Mouse (Mus musculus) frontal cortex, adult (tissue): ENCODE data around the gene Gnaq.
A peak's percentile ranks its signal among the peaks of the same experiment; 100 is the strongest.

Experiments used
- ATAC-seq: cut with Nextera tagmentation; 2 replicates; pipeline ENCODE4 v1.9.2; 2017; ENCODE audit warnings: mild to moderate bottlenecking, moderate library complexity, mixed read lengths; ENCODE audit not compliant: low TSS enrichment

The Gnaq gene

DNA sequence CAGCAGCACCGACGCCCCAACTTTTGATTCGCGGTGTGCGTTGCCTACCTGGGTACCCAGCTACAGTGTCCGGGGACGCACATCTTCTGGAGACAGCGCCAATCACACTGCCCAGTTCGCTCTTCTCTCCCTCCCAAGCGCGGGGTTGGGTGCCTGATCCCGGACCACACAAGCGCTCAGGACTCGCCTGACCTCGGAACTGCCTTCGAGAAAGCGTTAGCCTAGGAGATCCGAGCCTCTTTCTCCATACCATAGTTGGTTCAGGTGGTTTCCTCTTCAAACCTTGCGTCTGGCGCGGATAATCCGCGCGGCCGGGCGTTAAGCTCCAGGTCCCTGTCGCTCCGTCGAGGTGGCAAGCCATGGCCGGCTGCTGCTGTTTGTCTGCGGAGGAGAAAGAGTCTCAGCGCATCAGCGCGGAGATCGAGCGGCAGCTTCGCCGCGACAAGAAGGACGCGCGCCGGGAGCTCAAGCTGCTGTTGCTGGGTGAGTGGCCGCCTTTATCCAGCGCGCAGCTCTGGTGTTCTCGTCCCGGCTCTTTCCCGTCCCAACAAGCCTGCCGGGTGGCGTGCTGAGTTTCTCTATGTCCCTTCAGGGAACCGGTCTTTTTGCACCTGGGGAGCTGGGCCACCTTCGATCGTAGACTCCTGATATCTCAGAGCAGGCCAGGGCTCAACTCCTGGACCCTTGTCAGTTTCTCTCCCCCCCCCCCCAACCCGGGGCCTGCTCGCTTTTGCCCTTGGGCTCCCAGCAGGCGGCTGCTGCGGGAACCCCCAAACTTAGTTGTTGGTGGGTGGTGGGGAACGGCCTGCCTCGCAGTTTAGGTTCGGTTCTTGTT lies 303.9 kb downstream of the Gnaq start:
- ATAC-seq: 0 out of 2 replicates have a peak, but pooled peaks have one; percentile 47
